Mouse (Mus musculus) C2C12 (cell line): ENCODE data around the gene B430305J03Rik.

Source experiments
- CTCF ChIP-seq: IDR thresholded peaks from one replicate; pipeline ENCODE4 v1.5.1; 2011; ENCODE audit not compliant: control insufficient read depth, insufficient read depth, insufficient read length
- MAX ChIP-seq: IDR thresholded peaks from one replicate; pipeline ENCODE4 v1.6.1; 2011; ENCODE audit warnings: mild to moderate bottlenecking, control low read depth
- MYOD1 ChIP-seq: IDR thresholded peaks from one replicate; pipeline ENCODE4 v1.6.1; 2011; ENCODE audit warnings: low read depth; ENCODE audit not compliant: control insufficient read depth, insufficient read length
- MYOG ChIP-seq: IDR thresholded peaks from one replicate; pipeline ENCODE4 v1.6.1; 2011; ENCODE audit not compliant: control insufficient read depth, insufficient read length; ENCODE audit errors: extremely low read depth
- USF1 ChIP-seq: IDR thresholded peaks from one replicate; pipeline ENCODE4 v1.6.1; 2011; ENCODE audit warnings: low read depth, mild to moderate bottlenecking, control low read depth, moderate library complexity

DNA sequence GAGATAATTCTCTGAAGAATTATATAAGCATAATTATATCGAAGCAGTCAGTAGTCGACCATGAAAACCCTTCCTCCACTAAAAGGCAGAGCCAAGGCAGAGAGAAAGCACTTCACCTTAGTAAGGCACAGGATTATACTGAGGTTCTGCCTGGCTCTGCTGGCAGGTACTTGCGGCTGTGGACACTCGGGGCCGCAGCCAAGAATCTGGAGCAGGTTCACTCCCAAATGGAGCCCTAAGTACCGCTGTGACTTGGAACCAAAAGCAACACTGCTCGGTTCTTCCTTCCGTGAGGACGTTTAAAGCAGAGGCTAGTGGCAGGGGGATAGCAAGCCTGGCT is 3.0 kb downstream of the B430305J03Rik start:
- no peak for TF ChIP-seq CTCF
- no peak for TF ChIP-seq MAX
- no peak for TF ChIP-seq MYOD1
- TF ChIP-seq MYOG = no peak
- TF ChIP-seq USF1 = no peak
